Mouse (Mus musculus): ENCODE data around the gene 1520401A03Rik.

GRCm38 (mm10) chr17:23683856-23684672 lies 38.5 kb downstream of the 1520401A03Rik start, which contains the start of gene Cldn9:
- no peak for TF ChIP-seq GATA1 (IDR thresholded peaks at IDR 0.05; ENCODE audit: borderline replicate concordance, low read length)
- no peak for TF ChIP-seq FLI1 (IDR thresholded peaks at IDR 0.05; ENCODE audit: low read length)

Data from megakaryocyte, embryonic 14.5 days (primary cell).